Mouse (Mus musculus) heart, postnatal 4 days (tissue): Measurements from ENCODE around the gene Memo1. TPM values are rescaled to one million over a fixed set of nuclear protein-coding genes. Genes with fewer than 3 reads are reported as not detected.

ENCODE experiments used
- DNase-seq: peaks from one replicate; pipeline ENCODE4 v3.0.0; 2021
- total RNA-seq, 2 experiments: library from RNA; stranded (reverse); gene quantifications; 2 replicates each; pipeline ENCODE4 v1.2.3; 2021

Memo1 gene
- total RNA-seq, 2 experiments from 2014 or later: 74.4 to 78.4 TPM

- DNase-seq: peak; percentile 28
These were observed 1.5 kb downstream of the Memo1 start for GRCm38 (mm10) chr17:74293687-74294425.

GRCm38 (mm10) chr17:74291640-74292361 lies 3.5 kb downstream of the Memo1 start:
- DNase-seq: no peak

GRCm38 (mm10) chr17:74290869-74291268 lies 4.5 kb downstream of the Memo1 start:
- DNase-seq: no peak

GRCm38 (mm10) chr17:74290198-74290597 lies 5.1 kb downstream of the Memo1 start:
- DNase-seq: no peak

- peak; percentile 12 for DNase-seq
These were observed 6.7 kb downstream of the Memo1 start for GRCm38 (mm10) chr17:74288626-74289025.

GRCm38 (mm10) chr17:74286140-74286730 lies 9.1 kb downstream of the Memo1 start:
- DNase-seq: no peak

GRCm38 (mm10) chr17:74285730-74286129 lies 9.6 kb downstream of the Memo1 start:
- no peak for DNase-seq

- no peak for DNase-seq
These were observed 10.8 kb downstream of the Memo1 start for GRCm38 (mm10) chr17:74284397-74285115.

GRCm38 (mm10) chr17:74282024-74282423 lies 13.3 kb downstream of the Memo1 start:
- no peak for DNase-seq

- DNase-seq: no peak
These were observed 16.1 kb downstream of the Memo1 start for GRCm38 (mm10) chr17:74278966-74279869.

- no peak for DNase-seq
These were observed 20.9 kb downstream of the Memo1 start for GRCm38 (mm10) chr17:74274471-74274870.

- DNase-seq: no peak
These were observed 22.6 kb downstream of the Memo1 start for GRCm38 (mm10) chr17:74272683-74273205.

GRCm38 (mm10) chr17:74271541-74272268 lies 23.6 kb downstream of the Memo1 start:
- no peak for DNase-seq

GRCm38 (mm10) chr17:74270205-74270604 lies 25.1 kb downstream of the Memo1 start:
- DNase-seq: no peak

- no peak for DNase-seq
These were observed 27.7 kb downstream of the Memo1 start for GRCm38 (mm10) chr17:74267415-74268180.

GRCm38 (mm10) chr17:74265636-74266035 lies 29.7 kb downstream of the Memo1 start:
- DNase-seq: no peak

GRCm38 (mm10) chr17:74265156-74265505 lies 30.2 kb downstream of the Memo1 start:
- peak; percentile 37 for DNase-seq

- DNase-seq: peak; percentile 24
These were observed 30.8 kb downstream of the Memo1 start for GRCm38 (mm10) chr17:74264333-74265155.

GRCm38 (mm10) chr17:74262415-74262814 lies 32.9 kb downstream of the Memo1 start:
- no peak for DNase-seq
